Mouse (Mus musculus) kidney, adult 2 months (tissue): ENCODE data around the gene Proser2.

ENCODE experiments used
- CTCF ChIP-seq: fragments of 200-500 bp; conservative IDR thresholded peaks from 2 replicates; pipeline ENCODE4 v1.5.1; 2011; ENCODE audit warnings: low read depth, mild to moderate bottlenecking, control low read depth, low read length, moderate library complexity, mixed read lengths; ENCODE audit not compliant: insufficient read depth, insufficient read length
- POLR2A ChIP-seq: fragments of 200-500 bp; IDR thresholded peaks from one replicate; pipeline ENCODE4 v1.6.1; 2011; ENCODE audit warnings: low read depth, low read length, control low read depth

DNA sequence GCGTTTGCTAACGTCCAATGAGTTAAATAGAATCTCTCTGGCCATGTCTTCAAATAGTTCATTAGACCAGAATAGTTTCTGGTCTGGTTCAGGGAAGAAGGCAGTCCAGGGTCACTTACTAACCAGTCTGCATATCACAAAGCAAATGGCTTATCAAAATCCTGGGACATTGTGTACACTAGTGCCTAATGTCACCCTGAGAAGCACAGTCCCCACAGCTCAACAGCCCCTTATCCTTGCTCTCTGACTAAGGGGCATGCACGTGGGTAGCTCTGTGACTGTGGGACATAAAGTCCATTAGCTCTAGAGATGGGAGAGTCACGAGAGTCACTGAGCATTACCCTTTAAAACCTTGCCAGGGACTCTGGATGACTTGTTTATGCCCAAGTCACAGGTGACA lies 17.4 kb downstream of the Proser2 start:
- no peak for TF ChIP-seq CTCF
- TF ChIP-seq POLR2A: no peak
